Mouse (Mus musculus) CD8-positive naive resting alpha-beta T cell, adult 2 months (primary cell): ENCODE results near the gene Zbtb20.
"Not testable (repeated sequence)": the region's sequence is repeated elsewhere in the genome, so short reads cannot be mapped to it uniquely, and the experiment has no call there.

Experiments used
- DNase-seq, 2 experiments: peaks; one replicate each; pipeline ENCODE4 v3.0.0; 2022; ENCODE audit warnings: low read depth in 2 of 2, low spot score in 2 of 2

The Zbtb20 gene

GRCm38 (mm10) chr16:42910016-42910415 lies 34.3 kb downstream of the Zbtb20 start:
- no peak for DNase-seq

GRCm38 (mm10) chr16:42910716-42911115 lies 35.0 kb downstream of the Zbtb20 start:
- DNase-seq, result no peak

GRCm38 (mm10) chr16:42911326-42911725 lies 35.6 kb downstream of the Zbtb20 start:
- no peak for DNase-seq

- no peak for DNase-seq
Observed at GRCm38 (mm10) chr16:42911815-42912214, 36.1 kb downstream of the Zbtb20 start.

GRCm38 (mm10) chr16:42913291-42913690 lies 37.6 kb downstream of the Zbtb20 start:
- DNase-seq, result no peak

GRCm38 (mm10) chr16:42914457-42915085 lies 38.9 kb downstream of the Zbtb20 start:
- peak; percentile 6 to 20 for DNase-seq

GRCm38 (mm10) chr16:42919992-42920760 lies 44.5 kb downstream of the Zbtb20 start:
- no peak for DNase-seq

GRCm38 (mm10) chr16:42921436-42921835 lies 45.8 kb downstream of the Zbtb20 start:
- DNase-seq, result no peak

- no peak for DNase-seq
Observed at GRCm38 (mm10) chr16:42938211-42938610, 62.5 kb downstream of the Zbtb20 start.

GRCm38 (mm10) chr16:42947016-42947415 lies 71.3 kb downstream of the Zbtb20 start:
- no peak for DNase-seq

- DNase-seq, result not testable (repeated sequence)
Observed at GRCm38 (mm10) chr16:42955401-42955800, 79.7 kb downstream of the Zbtb20 start.

GRCm38 (mm10) chr16:42972872-42973271 lies 97.2 kb downstream of the Zbtb20 start:
- no peak for DNase-seq

- DNase-seq, result no peak
Observed at GRCm38 (mm10) chr16:42998896-42999295, 123.2 kb downstream of the Zbtb20 start.

- DNase-seq, result no peak
Observed at GRCm38 (mm10) chr16:43026351-43026750, 150.7 kb downstream of the Zbtb20 start.

- no peak for DNase-seq
Observed at GRCm38 (mm10) chr16:43029243-43029642, 153.6 kb downstream of the Zbtb20 start.

GRCm38 (mm10) chr16:43035709-43036108 lies 160.0 kb downstream of the Zbtb20 start:
- no peak for DNase-seq

GRCm38 (mm10) chr16:43036510-43036909 lies 160.8 kb downstream of the Zbtb20 start:
- DNase-seq, result no peak

- no peak for DNase-seq
Observed at GRCm38 (mm10) chr16:43037320-43037719, 161.6 kb downstream of the Zbtb20 start.

GRCm38 (mm10) chr16:43045611-43046010 lies 169.9 kb downstream of the Zbtb20 start:
- no peak for DNase-seq

- DNase-seq, result no peak
Observed at GRCm38 (mm10) chr16:43046686-43047085, 171.0 kb downstream of the Zbtb20 start.

GRCm38 (mm10) chr16:43069666-43070295 lies 194.1 kb downstream of the Zbtb20 start:
- no peak for DNase-seq

GRCm38 (mm10) chr16:43071875-43072274 lies 196.2 kb downstream of the Zbtb20 start:
- DNase-seq, result no peak
